Mouse (Mus musculus): ENCODE data around the gene Omp. TPM values are rescaled to one million over a fixed set of nuclear protein-coding genes. Genes with fewer than 3 reads are reported as not detected.

The Omp gene
- not detected for polyA plus RNA-seq (2014; fragmentation: Illumina TruSeq; extraction: RNeasy Lipid Tissue Mini Kit (QIAGEN cat#74804); ENCODE audit: low read depth, low replicate concordance)

DNA sequence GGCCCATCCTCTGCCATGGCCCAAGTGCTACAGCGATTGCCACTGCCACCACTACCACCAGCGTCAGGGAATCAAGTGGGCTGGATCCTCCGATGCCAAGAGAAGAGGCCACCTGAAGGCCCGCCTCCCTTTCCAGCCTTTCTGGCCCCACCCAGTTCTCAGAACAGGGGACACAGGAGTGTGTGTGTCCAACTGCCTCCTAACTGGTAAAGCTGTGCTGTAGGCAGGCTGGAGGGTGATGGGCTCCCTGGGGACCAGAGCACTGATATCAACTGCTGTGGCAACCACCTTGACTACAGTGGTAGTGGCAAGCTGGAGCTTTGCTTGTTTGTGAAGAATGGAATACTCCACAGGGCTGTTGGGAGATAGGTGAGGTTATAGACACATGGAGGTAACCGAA is at the start of gene Omp:
Gene Omp, minus strand, starts transcription at position 101 of the 400 bp plus-strand sequence.

DNA sequence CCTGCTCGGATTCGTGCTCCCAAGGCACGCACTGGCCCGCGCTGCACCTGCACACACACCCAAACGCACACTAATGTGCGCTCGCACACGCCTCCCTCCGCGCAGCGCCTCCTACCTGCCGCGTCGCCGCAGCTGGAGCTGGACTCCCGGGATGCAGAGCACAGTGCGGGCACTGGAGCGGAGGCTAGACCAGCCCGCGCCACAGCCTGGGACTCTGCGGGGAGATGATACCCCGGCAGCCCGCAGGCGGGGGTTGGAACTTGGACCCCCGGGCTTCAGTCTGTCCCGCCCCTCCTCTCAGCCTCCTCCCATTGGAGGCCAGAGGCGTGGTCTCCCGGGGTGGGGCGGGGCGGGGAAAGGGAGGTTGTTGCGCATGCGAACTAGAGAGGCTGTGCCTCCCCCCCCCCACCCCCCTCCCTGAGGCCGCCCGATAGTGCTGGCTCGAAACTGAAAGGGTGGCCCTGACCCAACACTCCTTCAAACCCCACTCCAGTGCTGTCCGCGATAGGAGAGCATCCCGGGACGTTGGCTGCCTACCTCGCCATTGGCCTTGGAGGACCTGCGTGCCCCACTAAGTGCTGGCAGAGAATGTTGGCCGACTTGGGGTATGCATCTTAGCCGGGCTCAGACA is 32.7 kb upstream of the Omp start, which contains the start of gene Capn5:
Gene Capn5, minus strand, starts transcription at position 346 of the 631 bp plus-strand sequence.

DNA sequence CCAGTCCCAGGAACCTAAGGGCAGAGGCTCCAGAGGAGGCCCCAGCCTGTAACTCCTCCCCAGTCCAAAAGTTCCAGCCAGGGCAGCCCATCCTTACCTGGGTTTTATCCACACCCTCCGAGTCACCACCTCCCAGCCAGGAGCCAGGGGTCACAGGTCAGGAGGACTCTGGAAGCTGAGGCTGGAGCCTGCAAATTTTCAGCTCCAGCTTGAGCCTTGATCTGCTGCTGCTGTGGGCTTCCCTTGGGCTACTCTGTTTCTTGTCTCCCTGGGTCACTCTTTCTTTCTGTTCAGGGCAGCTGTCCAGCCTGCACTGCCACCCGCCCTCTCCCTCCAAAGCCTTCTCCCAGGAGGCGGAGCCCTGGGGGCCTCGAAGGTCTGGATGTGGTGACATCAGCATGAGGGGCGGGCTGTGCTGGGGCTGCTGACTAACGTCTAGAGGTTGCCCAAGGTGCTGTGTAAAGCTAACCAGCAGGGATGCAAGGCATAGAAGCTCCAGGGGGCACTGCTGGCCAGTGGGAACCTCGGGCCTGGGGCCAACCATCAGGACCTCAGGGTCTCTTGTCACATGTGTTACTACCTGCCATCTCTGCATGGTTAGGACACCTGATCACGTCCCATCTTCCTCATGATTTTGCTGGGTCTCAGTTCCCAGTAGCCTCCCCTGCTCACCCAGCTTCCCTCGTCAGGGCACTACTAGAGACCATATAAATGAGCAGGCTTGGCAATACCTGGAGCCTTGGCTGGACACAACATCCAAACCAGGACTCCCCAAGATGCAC is 25.9 kb downstream of the Omp start, which contains the start of gene Myo7a:
Gene Myo7a, minus strand, starts transcription at position 346 of the 782 bp plus-strand sequence.

Other genes starting within 250 kb of the Omp start
- gene Gdpd4, start 225.5 kb downstream of the Omp start, polyA plus RNA-seq (2014; fragmentation: Illumina TruSeq; extraction: RNeasy Lipid Tissue Mini Kit (QIAGEN cat#74804); ENCODE audit: low read depth, low replicate concordance) = not detected
- 13.7 TPM for gene Myo7a, start 26.0 kb downstream of the Omp start, polyA plus RNA-seq (2014; fragmentation: Illumina TruSeq; extraction: RNeasy Lipid Tissue Mini Kit (QIAGEN cat#74804); ENCODE audit: low read depth, low replicate concordance)
- 1.0 TPM for gene Capn5, start 32.8 kb upstream of the Omp start, polyA plus RNA-seq (2014; fragmentation: Illumina TruSeq; extraction: RNeasy Lipid Tissue Mini Kit (QIAGEN cat#74804); ENCODE audit: low read depth, low replicate concordance)
- gene B3gnt6, start 54.0 kb upstream of the Omp start, polyA plus RNA-seq (2014; fragmentation: Illumina TruSeq; extraction: RNeasy Lipid Tissue Mini Kit (QIAGEN cat#74804); ENCODE audit: low read depth, low replicate concordance) = not detected
- 39.0 TPM for gene Acer3, start 175.7 kb upstream of the Omp start, polyA plus RNA-seq (2014; fragmentation: Illumina TruSeq; extraction: RNeasy Lipid Tissue Mini Kit (QIAGEN cat#74804); ENCODE audit: low read depth, low replicate concordance)
- gene Tsku, start 215.8 kb upstream of the Omp start, polyA plus RNA-seq (2014; fragmentation: Illumina TruSeq; extraction: RNeasy Lipid Tissue Mini Kit (QIAGEN cat#74804); ENCODE audit: low read depth, low replicate concordance) = 2.3 TPM

Data from adrenal gland, adult 10 weeks (tissue).